Mouse (Mus musculus) layer of hippocampus, adult 6 months (tissue): ENCODE measurements around the gene Nabp1. TPM values are rescaled to one million over a fixed set of nuclear protein-coding genes. Genes with fewer than 3 reads are reported as not detected.

Experiments used
- long read RNA-seq, 2 experiments: library from polyadenylated mRNA; unstranded; transcript quantifications; one replicate each; pipeline ENCODE4 v2.0.0; 2019 to 2020
- polyA plus RNA-seq: library from polyadenylated mRNA; unstranded; fragments of <200 nt; fragmentation: Nextera tagmentation; gene quantifications from 2 replicates; pipeline ENCODE4 v1.2.3, GENCODE M21; 2021

The Nabp1 gene
- 3.4 and 4.7 TPM in 2 replicates for polyA plus RNA-seq
- long read RNA-seq, experiment 1, partial matches to known transcripts, result 0 of 12 reads
- long read RNA-seq, experiment 1, other reads (novel, unspliced or antisense), result 4 of 12 reads
- long read RNA-seq, experiment 2, partial matches to known transcripts, result 0 of 14 reads
- long read RNA-seq, experiment 2, other reads (novel, unspliced or antisense), result 2 of 14 reads

GRCm38 (mm10) chr1:51478262-51479026 is at the start of gene Nabp1:
TSS of gene Nabp1 (minus strand) at chr1:51478425.

Other genes starting within 250 kb of the Nabp1 start
- 5.4 and 8.0 TPM in 2 replicates for gene Cavin2, start 189.3 kb downstream of the Nabp1 start, polyA plus RNA-seq